Mouse (Mus musculus) CH12.LX (cell line): ENCODE results near the gene Hipk2. TPM values are rescaled to one million over a fixed set of nuclear protein-coding genes. Genes with fewer than 3 reads are reported as not detected.

ENCODE experiments used
- DNase-seq: peaks from one replicate; pipeline ENCODE4 v3.0.0-alpha.2; 2013; ENCODE audit errors: extremely low read depth
- H3K27ac ChIP-seq: 2 replicates; pipeline ENCODE4 v1.5.1; 2012; ENCODE audit warnings: low read depth, mild to moderate bottlenecking, control low read depth, moderate library complexity; ENCODE audit not compliant: insufficient read depth
- H3K27me3 ChIP-seq: replicated peaks from 2 replicates; pipeline ENCODE3; 2012; ENCODE audit warnings: inconsistent platforms
- H3K36me3 ChIP-seq, 2 experiments: replicated peaks in 1 of 2; 2 replicates each; pipeline versions ENCODE3 to v1.6.1; 2012; ENCODE audit warnings: inconsistent platforms in 1 of 2, low read length in 1 of 2, mild to moderate bottlenecking in 1 of 2, mixed read lengths in 1 of 2, moderate library complexity in 1 of 2; ENCODE audit not compliant: control insufficient read depth in 1 of 2, insufficient read depth in 1 of 2
- H3K4me1 ChIP-seq, 2 experiments: 2 replicates each; pipeline ENCODE4 v1.6.1; 2012; ENCODE audit warnings: inconsistent platforms in 1 of 2, moderate library complexity in 1 of 2; ENCODE audit not compliant: insufficient read depth in 2 of 2, control insufficient read depth in 1 of 2
- H3K4me2 ChIP-seq: 2 replicates; pipeline ENCODE4 v1.6.1; 2012; ENCODE audit warnings: low read depth, mild to moderate bottlenecking, control low read depth; ENCODE audit not compliant: poor library complexity, insufficient read depth, severe bottlenecking
- H3K4me3 ChIP-seq, 3 experiments: fragments of 150-350 bp in 1 of 3; sonication (generic) in 1 of 3; replicated peaks in 1 of 3; 2 replicates each; pipeline versions ENCODE3 to v1.5.1; 2011 to 2012; ENCODE audit warnings: low read depth in 2 of 3, low read length in 2 of 3, mild to moderate bottlenecking in 2 of 3, moderate library complexity in 2 of 3, control low read depth in 1 of 3, improper control_type of control experiment in 1 of 3, inconsistent platforms in 1 of 3, mixed read lengths in 1 of 3; ENCODE audit not compliant: poor library complexity in 1 of 3
- H3K79me2 ChIP-seq: replicated peaks from 2 replicates; pipeline ENCODE4 v1.6.1; 2012; ENCODE audit warnings: mild to moderate bottlenecking, moderate library complexity; ENCODE audit not compliant: control insufficient read depth, poor library complexity, insufficient read depth, severe bottlenecking; ENCODE audit errors: extremely low read depth
- H3K9ac ChIP-seq: 2 replicates; pipeline ENCODE4 v1.6.1; 2012; ENCODE audit warnings: low read depth, mild to moderate bottlenecking, control low read depth, moderate library complexity; ENCODE audit not compliant: insufficient read depth
- H3K9me3 ChIP-seq: replicated peaks from 2 replicates; pipeline ENCODE3; 2012; ENCODE audit warnings: low read length, inconsistent platforms, mixed read lengths
- BHLHE40 ChIP-seq: IDR thresholded peaks from 2 replicates; pipeline ENCODE4 v1.6.1; 2011; ENCODE audit warnings: mild to moderate bottlenecking, low read depth, low read length, improper control_type of control experiment
- CTCF ChIP-seq, 2 experiments: IDR thresholded peaks in 1 of 2; conservative IDR thresholded peaks in 1 of 2; 2 replicates each; pipeline ENCODE4 v1.5.1; 2011 to 2012; ENCODE audit warnings: low read depth in 2 of 2, low read length in 2 of 2, improper control_type of control experiment in 1 of 2, inconsistent platforms in 1 of 2, mild to moderate bottlenecking in 1 of 2, moderate library complexity in 1 of 2
- E2F4 ChIP-seq: IDR thresholded peaks from 2 replicates; pipeline ENCODE4 v1.6.1; 2011; ENCODE audit warnings: low read depth, low read length, improper control_type of control experiment; ENCODE audit not compliant: insufficient replicate concordance
- EP300 ChIP-seq: IDR thresholded peaks from 2 replicates; pipeline ENCODE4 v1.6.1; 2011; ENCODE audit warnings: low read length, improper control_type of control experiment
- ETS1 ChIP-seq: conservative IDR thresholded peaks from 2 replicates; pipeline ENCODE4 v1.6.1; 2012; ENCODE audit warnings: low read depth, mild to moderate bottlenecking, inconsistent platforms, low read length, improper control_type of control experiment, moderate library complexity
- IRF4 ChIP-seq: IDR thresholded peaks from 2 replicates; pipeline ENCODE4 v1.6.1; 2014; ENCODE audit warnings: low read depth, mild to moderate bottlenecking, inconsistent platforms, low read length, improper control_type of control experiment
- MAFK ChIP-seq: IDR thresholded peaks from 2 replicates; pipeline ENCODE4 v1.6.1; 2011; ENCODE audit warnings: low read length, improper control_type of control experiment; ENCODE audit not compliant: insufficient replicate concordance
- MAX ChIP-seq: IDR thresholded peaks from 2 replicates; pipeline ENCODE4 v1.6.1; 2011; ENCODE audit warnings: low read length, improper control_type of control experiment
- MEF2A ChIP-seq: IDR thresholded peaks from 2 replicates; pipeline ENCODE4 v1.6.1; 2014; ENCODE audit warnings: low read depth, mild to moderate bottlenecking, inconsistent platforms, low read length, improper control_type of control experiment, borderline replicate concordance
- MXI1 ChIP-seq: IDR thresholded peaks from 2 replicates; pipeline ENCODE4 v1.6.1; 2011; ENCODE audit warnings: mild to moderate bottlenecking, low read depth, low read length, improper control_type of control experiment
- MYC ChIP-seq: IDR thresholded peaks from 2 replicates; pipeline ENCODE4 v1.6.1; 2011; ENCODE audit warnings: low read depth, mild to moderate bottlenecking, improper control_type of control experiment, low read length
- NRF1 ChIP-seq: IDR thresholded peaks from 2 replicates; pipeline ENCODE4 v1.6.1; 2014; ENCODE audit warnings: low read depth, mild to moderate bottlenecking, inconsistent platforms, low read length, improper control_type of control experiment, moderate library complexity
- PAX5 ChIP-seq: IDR thresholded peaks from 2 replicates; pipeline ENCODE4 v1.6.1; 2012; ENCODE audit warnings: low read length, inconsistent platforms, mixed read lengths
- POLR2A ChIP-seq: IDR thresholded peaks from 2 replicates; pipeline ENCODE4 v1.6.1; 2011; ENCODE audit warnings: low read depth, mild to moderate bottlenecking, improper control_type of control experiment, low read length
- RAD21 ChIP-seq: IDR thresholded peaks from 2 replicates; pipeline ENCODE4 v1.6.1; 2011; ENCODE audit warnings: low read depth, mild to moderate bottlenecking, low read length, improper control_type of control experiment, moderate library complexity
- SIN3A ChIP-seq: IDR thresholded peaks from 2 replicates; pipeline ENCODE4 v1.6.1; 2012; ENCODE audit warnings: low read length, improper control_type of control experiment, inconsistent platforms
- TBP ChIP-seq: conservative IDR thresholded peaks from 2 replicates; pipeline ENCODE4 v1.6.1; 2011; ENCODE audit warnings: low read depth, low read length, improper control_type of control experiment
- TCF12 ChIP-seq: IDR thresholded peaks from 2 replicates; pipeline ENCODE4 v1.6.1; 2014; ENCODE audit warnings: low read depth, mild to moderate bottlenecking, inconsistent platforms, low read length, improper control_type of control experiment
- UBTF ChIP-seq: IDR thresholded peaks from 2 replicates; pipeline ENCODE4 v1.6.1; 2012; ENCODE audit warnings: low read depth, mild to moderate bottlenecking, inconsistent platforms, low read length, improper control_type of control experiment, moderate library complexity
- USF1 ChIP-seq: IDR thresholded peaks from 2 replicates; pipeline ENCODE4 v1.6.1; 2014; ENCODE audit warnings: low read depth, mild to moderate bottlenecking, inconsistent platforms, low read length, improper control_type of control experiment
- USF2 ChIP-seq: conservative IDR thresholded peaks from 2 replicates; pipeline ENCODE4 v1.6.1; 2011; ENCODE audit warnings: low read depth, low read length, improper control_type of control experiment
- dilution Hi-C: fragments of 300-500 bp; cut with MboI; formaldehyde crosslinking; loops from 2 replicates; pipeline ENCODE4 v1.14.3; 2020; ENCODE audit warnings: low sequenced_read_pairs; ENCODE audit not compliant: extremely low pct_unique_long_range_greater_than_20kb, extremely low pct_ligation_motif_present
- in situ Hi-C: fragments of 300-500 bp; cut with MboI; formaldehyde crosslinking; loops from 3 replicates; pipeline ENCODE4 v1.14.3; 2019; ENCODE audit warnings: low sequenced_read_pairs, low pct_ligation_motif_present, low pct_unique_long_range_greater_than_20kb, mixed read lengths
- polyA plus RNA-seq: library from polyadenylated mRNA; unstranded; fragments of >175 nt; gene quantifications from 2 replicates; pipeline ENCODE4 v1.2.1, GENCODE M21; 2012; ENCODE audit warnings: low read depth; ENCODE audit not compliant: insufficient read length
- total RNA-seq, 2 experiments: library from RNA; depleted of rRNA; stranded (reverse); fragments of 300-350 nt in 1 of 2; fragments of >200 nt in 1 of 2; gene quantifications; 2 replicates each; pipeline ENCODE4 v1.2.3; 2012 to 2014

Gene Hipk2
- total and polyA plus RNA-seq, 3 experiments: 1.6 to 5.3 (median 2.6) TPM

DNA sequence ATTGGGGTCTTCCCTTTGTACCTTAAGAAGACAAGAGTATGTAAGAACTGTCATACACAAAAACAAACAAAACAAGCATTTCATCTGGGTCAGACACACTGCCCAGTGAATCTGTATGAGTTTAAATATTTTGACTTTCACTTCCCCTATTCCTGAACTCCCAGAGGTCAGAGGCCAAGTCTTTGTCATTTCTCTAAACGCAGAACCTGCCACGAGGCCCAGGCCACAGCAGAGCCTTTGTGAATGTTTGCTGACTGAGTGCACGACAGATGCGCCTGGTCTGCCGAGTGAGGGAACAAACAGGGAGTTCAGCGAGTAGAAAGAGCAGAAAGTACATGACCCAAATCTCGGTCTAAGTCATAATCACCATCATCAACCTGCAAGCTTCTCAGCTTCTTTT is 4.9 kb downstream of the Hipk2 start (continued):
- TF ChIP-seq E2F4 (no peak), RAD21 (no peak), MXI1 (peak; percentile 68; the same call in 1 of the 2 replicates), CTCF (conservative IDR thresholded peaks at IDR 0.05 in 1 of 2, IDR thresholded peaks at IDR 0.05 in 1 of 2; ENCODE audit: low read depth in 2 of 2, low read length in 2 of 2) (no peak), TBP (no peak), MYC (peak; percentile 92), BHLHE40 (peak; percentile 73), EP300 (peak; percentile 93), IRF4 (peak; percentile 96), SIN3A (0 out of 2 replicates have a peak, but pooled peaks have one; percentile 50)

DNA sequence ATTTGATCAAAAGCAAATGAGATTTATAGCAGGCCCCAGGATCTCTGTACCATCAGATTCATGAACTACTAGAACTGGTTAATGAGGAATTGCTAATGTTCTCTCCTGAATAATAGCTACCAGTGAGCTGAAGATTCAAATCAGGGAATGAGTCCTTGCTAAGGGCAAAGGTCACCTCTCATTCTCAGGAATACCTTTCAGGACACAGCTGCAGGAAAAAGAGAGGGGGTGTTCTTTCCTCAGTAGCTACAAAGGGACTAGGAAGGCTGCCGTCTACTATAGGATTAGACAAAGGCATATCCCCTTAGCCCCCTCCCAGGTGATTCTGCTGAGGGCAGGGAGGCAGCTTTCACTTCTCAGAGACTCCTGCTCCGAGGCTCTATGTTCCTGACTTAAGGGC is 5.9 kb downstream of the Hipk2 start:
- H3K4me3 ChIP-seq: no peak overlapping the region
- no peaks in the 10 kb centered on the region for H3K36me3 ChIP-seq
- H3K27ac ChIP-seq: no peak overlapping the region
- no peaks in the 10 kb centered on the region for H3K27me3 ChIP-seq
- dilution Hi-C loops (no loop called here), in situ Hi-C loops (no loop called here)
- H3K4me1 ChIP-seq: peaks cover 18 to 32% of the 10 kb centered on the region in 2 experiments
- no peaks in the 10 kb centered on the region for H3K9me3 ChIP-seq
- no peak overlapping the region for H3K4me2 ChIP-seq
- 0 out of 2 replicates have a peak, but pooled peaks cover 4% of the 10 kb centered on the region for H3K79me2 ChIP-seq
- TF ChIP-seq NRF1 (no peak), USF1 (no peak), POLR2A (no peak), MAX (no peak), UBTF (no peak), MXI1 (no peak), ETS1 (no peak), BHLHE40 (no peak), RAD21 (no peak), MEF2A (no peak), TCF12 (no peak), MAFK (no peak), PAX5 (no peak), USF2 (no peak), E2F4 (no peak)
- H3K9ac ChIP-seq: no peak overlapping the region
- no peak for DNase-seq
